Mouse (Mus musculus) embryonic stem cell, embryonic (primary cell): ENCODE data around the gene L3mbtl1.

Source experiments
- CTCF ChIA-PET, 4 experiments: fragments of 300-600 bp in 2 of 4; fragments of 350-600 bp in 2 of 4; sonication (Branson Sonifier 250); formaldehyde crosslinking; loops; one replicate each; lab custom pipeline; 2022; ENCODE audit warnings: inconsistent platforms in 2 of 4; lab: Charles Lee
- POLR2A ChIA-PET, 4 experiments: fragments of 300-600 bp in 2 of 4; fragments of 350-600 bp in 2 of 4; sonication (Branson Sonifier 250); formaldehyde crosslinking; loops; one replicate each; lab custom pipeline; 2022; ENCODE audit warnings: antibody characterized with exemption in 4 of 4, inconsistent platforms in 1 of 4; lab: Charles Lee

Gene L3mbtl1

GRCm38 (mm10) chr2:162931123-162931673, 12.1 kb upstream of the L3mbtl1 start, which contains the start of gene Srsf6:
Gene Srsf6 (plus strand): TSS chr2:162931528.
- CTCF ChIA-PET: interaction anchor here in 2 of 4 experiments (0.6 to 2.0 kb wide), 8 partner anchors 12 to 478 kb away, joined by 3 to 7 read pairs (median 4); partner anchors contain the start of genes Jph2 (in 1 of the 2) and L3mbtl1 (in 1 of the 2)
- POLR2A ChIA-PET: interaction anchor here (0.5 to 13.5 kb wide), 147 partner anchors 9 to 1822 kb away, joined by 3 to 304 read pairs (median 4); partner anchors contain the start of genes L3mbtl1 (in 4 of the 4), Ift52 (in 3 of the 4), Mybl2 (in 2 of the 4) and Chd6 (in 1 of the 4)

GRCm38 (mm10) chr2:162931674-162932650, 11.3 kb upstream of the L3mbtl1 start:
- ChIA-PET CTCF (interaction anchor here in 1 of 4 experiments (0.6 to 2.0 kb wide), 5 partner anchors 14 to 477 kb away, joined by 3 to 4 read pairs (median 4); partner anchors contain the start of gene Jph2), POLR2A (interaction anchor here (0.5 to 13.5 kb wide), 120 partner anchors 8 to 1987 kb away, joined by 3 to 304 read pairs (median 4); partner anchors contain the start of genes L3mbtl1 (in 4 of the 4), Ift52 (in 2 of the 4), Gtsf1l (in 1 of the 4) and Mybl2 (in 1 of the 4))

DNA sequence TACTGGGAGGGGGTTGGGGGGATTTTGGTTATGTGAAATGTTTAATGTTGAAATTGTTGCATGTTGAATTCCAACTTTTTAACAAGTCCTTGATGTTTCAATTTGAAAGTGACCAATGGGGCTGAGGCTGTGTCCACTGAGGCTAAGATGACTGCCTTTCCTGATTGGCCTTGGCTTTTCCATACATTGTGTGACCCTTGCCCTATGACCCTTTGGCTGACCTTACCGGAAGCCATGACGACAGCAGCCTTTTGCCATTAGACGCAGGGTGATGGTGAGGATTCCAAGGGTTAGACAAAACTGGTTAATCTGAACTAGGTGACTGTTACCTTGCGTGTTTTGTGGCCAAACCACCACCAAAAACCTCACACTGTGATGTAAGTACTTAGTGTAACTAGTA, 10.6 kb upstream of the L3mbtl1 start:
- CTCF ChIA-PET: interaction anchor here in 1 of 4 experiments (0.6 to 2.0 kb wide), 4 partner anchors 13 to 476 kb away, joined by 3 to 4 read pairs (median 4); no protein-coding TSS in a partner anchor
- POLR2A ChIA-PET: interaction anchor here (0.6 to 13.5 kb wide), 87 partner anchors 8 to 1755 kb away, joined by 3 to 304 read pairs (median 5); partner anchors contain the start of genes L3mbtl1 (in 3 of the 4), Ift52 (in 2 of the 4), Gtsf1l (in 1 of the 4) and Tox2 (in 1 of the 4)

DNA sequence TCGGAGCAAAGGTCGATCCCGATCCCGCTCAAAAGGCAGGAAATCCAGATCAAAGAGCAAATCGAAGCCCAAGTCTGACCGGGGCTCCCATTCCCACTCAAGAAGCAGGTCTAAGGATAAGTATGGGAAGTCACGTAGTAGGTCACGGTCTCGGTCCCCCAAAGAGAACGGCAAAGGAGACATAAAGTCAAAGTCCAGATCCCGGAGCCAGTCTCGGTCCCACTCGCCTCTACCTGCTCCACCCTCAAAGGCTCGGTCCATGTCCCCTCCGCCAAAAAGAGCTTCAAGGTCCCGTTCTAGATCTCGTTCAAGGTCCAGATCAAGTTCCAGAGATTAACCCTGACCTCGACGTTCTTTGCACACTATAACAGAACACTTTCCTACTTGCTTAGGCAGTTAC, 8.9 kb upstream of the L3mbtl1 start:
- ChIA-PET POLR2A (interaction anchor here (0.7 to 13.5 kb wide), 23 partner anchors 9 to 485 kb away, joined by 3 to 304 read pairs (median 4); partner anchors contain the start of gene L3mbtl1 (in 3 of the 4)), CTCF (no interaction called here)

- CTCF ChIA-PET: no interaction called here
- POLR2A ChIA-PET: interaction anchor here in 3 of 4 experiments (0.7 to 13.5 kb wide), 6 partner anchors 12 to 154 kb away, joined by 3 to 304 read pairs (median 4); partner anchors contain the start of gene L3mbtl1 (in 1 of the 3)
Measured at GRCm38 (mm10) chr2:162935700-162936099, 7.6 kb upstream of the L3mbtl1 start.

GRCm38 (mm10) chr2:162939562-162939961, 3.7 kb upstream of the L3mbtl1 start:
- ChIA-PET CTCF (interaction anchor here in 1 of 4 experiments (0.6 kb wide), 1 partner anchor 29 kb away, joined by 7 read pairs; no protein-coding TSS in a partner anchor), POLR2A (interaction anchor here (0.9 to 13.5 kb wide), 12 partner anchors 8 to 264 kb away, joined by 3 to 304 read pairs (median 8); partner anchors contain the start of genes Srsf6 (in 4 of the 4), L3mbtl1 (in 1 of the 4) and Tox2 (in 1 of the 4))

GRCm38 (mm10) chr2:162943931-162944330, 659 bp downstream of the L3mbtl1 start:
- POLR2A ChIA-PET: interaction anchor here (0.6 to 16.5 kb wide), 17 partner anchors 8 to 145 kb away, joined by 3 to 304 read pairs (median 4); partner anchors contain the start of gene Srsf6 (in 3 of the 4)
- CTCF ChIA-PET: interaction anchor here in 1 of 4 experiments (1.1 to 1.3 kb wide), 3 partner anchors 13 to 55 kb away, joined by 3 to 4 read pairs (median 3); no protein-coding TSS in a partner anchor

DNA sequence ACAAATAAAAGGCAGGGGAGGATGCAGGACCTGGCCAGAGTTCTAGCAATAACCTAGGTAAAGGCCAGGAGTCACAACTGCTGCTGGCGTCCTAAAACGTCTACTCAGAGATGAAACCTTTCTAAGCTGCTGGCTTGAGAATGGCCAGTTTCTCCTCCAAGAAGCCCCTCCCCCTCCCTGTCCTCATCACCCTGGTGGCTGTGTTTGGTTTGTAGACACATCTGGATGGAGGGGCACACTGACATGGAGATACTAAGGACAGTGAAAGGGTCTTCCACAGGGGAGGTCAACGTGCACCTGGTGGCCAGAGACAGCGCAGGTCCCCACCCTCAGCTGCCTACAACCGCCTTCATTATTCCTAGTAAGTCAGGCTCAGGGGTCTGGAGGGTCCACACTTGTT, 3.7 kb downstream of the L3mbtl1 start:
- ChIA-PET CTCF (interaction anchor here in 2 of 4 experiments (1.4 to 2.6 kb wide), 4 partner anchors 10 to 52 kb away, joined by 3 to 6 read pairs (median 6); no protein-coding TSS in a partner anchor), POLR2A (interaction anchor here (1.1 to 16.5 kb wide), 11 partner anchors 9 to 144 kb away, joined by 3 to 304 read pairs (median 5); partner anchors contain the start of gene Srsf6 (in 3 of the 4))

- POLR2A ChIA-PET: interaction anchor here (0.8 to 16.5 kb wide), 24 partner anchors 8 to 399 kb away, joined by 3 to 304 read pairs (median 3); partner anchors contain the start of gene Srsf6 (in 3 of the 4)
- CTCF ChIA-PET: interaction anchor here in 2 of 4 experiments (0.8 to 2.6 kb wide), 9 partner anchors 9 to 305 kb away, joined by 3 to 6 read pairs (median 4); no protein-coding TSS in a partner anchor
Measured at GRCm38 (mm10) chr2:162947736-162948135, 4.5 kb downstream of the L3mbtl1 start.

GRCm38 (mm10) chr2:162948221-162948620, 4.9 kb downstream of the L3mbtl1 start:
- POLR2A ChIA-PET: interaction anchor here (0.8 to 16.5 kb wide), 26 partner anchors 9 to 398 kb away, joined by 3 to 304 read pairs (median 4); partner anchors contain the start of gene Srsf6 (in 3 of the 4)

DNA sequence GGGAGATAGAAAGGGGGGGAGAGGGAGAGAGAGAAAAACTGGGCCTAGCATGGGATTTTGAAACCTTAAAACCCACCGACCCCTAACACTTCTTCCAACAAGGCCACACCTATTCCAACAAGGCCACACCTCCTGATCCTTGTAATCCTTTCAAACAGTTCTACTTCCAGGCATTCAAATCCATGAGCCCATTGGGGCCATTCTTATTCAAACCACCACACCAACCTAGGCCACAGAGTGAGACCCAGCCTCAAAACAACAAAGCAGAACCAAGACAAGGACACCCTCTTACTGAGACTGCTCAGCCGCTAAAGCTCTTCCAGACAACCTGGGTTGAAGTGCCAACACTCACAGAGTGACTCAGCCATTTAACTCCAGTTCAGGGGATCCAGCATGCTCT, 7.5 kb downstream of the L3mbtl1 start:
- ChIA-PET CTCF (no interaction called here), POLR2A (interaction anchor here in 2 of 4 experiments (1.3 to 16.5 kb wide), 3 partner anchors 10 to 15 kb away, joined by 4 to 304 read pairs (median 4); partner anchors contain the start of gene Srsf6 (in 1 of the 2))

More at GRCm38 (mm10) chr2:162948221-162948620, 4.9 kb downstream of the L3mbtl1 start:
- CTCF ChIA-PET: interaction anchor here in 2 of 4 experiments (0.8 to 2.6 kb wide), 9 partner anchors 8 to 304 kb away, joined by 3 to 6 read pairs (median 4); no protein-coding TSS in a partner anchor

DNA sequence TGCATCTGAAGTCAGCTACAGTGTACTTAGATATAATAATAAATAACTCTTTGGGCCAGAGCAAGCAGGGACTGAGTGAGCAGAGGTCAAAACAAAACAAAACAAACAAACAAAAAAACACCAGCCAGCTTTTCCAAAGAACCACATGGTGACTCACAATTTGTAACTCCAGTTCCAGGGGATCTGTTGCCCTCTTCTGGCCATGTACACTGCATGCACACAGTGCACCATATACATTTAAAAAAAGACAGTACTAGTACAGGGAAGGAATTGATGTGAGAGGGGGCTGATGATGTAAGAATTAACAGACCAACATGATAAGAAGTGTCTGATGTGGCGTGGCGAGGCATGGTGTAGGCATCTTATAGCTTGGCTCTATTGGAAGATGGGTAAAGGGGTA, 13.6 kb downstream of the L3mbtl1 start:
- POLR2A ChIA-PET: interaction anchor here in 2 of 4 experiments (1.2 to 16.5 kb wide), 3 partner anchors 9 to 26 kb away, joined by 4 to 304 read pairs (median 12); partner anchors contain the start of gene Srsf6 (in 2 of the 2)
- CTCF ChIA-PET: interaction anchor here in 3 of 4 experiments (0.6 to 2.0 kb wide), 10 partner anchors 9 to 280 kb away, joined by 3 to 8 read pairs (median 4); no protein-coding TSS in a partner anchor

DNA sequence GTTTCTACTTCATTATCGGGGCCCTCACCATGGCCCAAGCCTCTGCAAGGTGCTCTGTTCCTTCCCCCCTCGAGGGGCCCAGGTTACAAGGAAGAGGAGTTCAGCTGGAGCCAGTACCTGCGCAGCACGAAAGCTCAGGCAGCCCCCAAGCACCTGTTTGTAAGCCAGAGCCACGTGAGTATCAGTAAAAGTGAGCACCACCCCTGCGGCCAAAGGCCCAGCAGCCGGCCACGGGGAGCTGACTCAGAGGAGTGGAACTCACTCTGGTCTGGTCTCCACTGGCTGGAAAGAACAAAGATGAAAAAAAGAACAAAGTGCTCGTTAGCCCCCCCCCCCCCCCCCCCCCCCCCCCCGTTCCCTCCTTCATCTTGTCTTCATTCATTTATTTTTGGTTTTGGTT, 18.0 kb downstream of the L3mbtl1 start:
- CTCF ChIA-PET: interaction anchor here in 3 of 4 experiments (0.6 to 1.3 kb wide), 5 partner anchors 13 to 379 kb away, joined by 3 to 5 read pairs (median 5); no protein-coding TSS in a partner anchor
- POLR2A ChIA-PET: interaction anchor here in 3 of 4 experiments (0.6 to 3.3 kb wide), 17 partner anchors 11 to 458 kb away, joined by 3 to 14 read pairs (median 4); no protein-coding TSS in a partner anchor

- ChIA-PET CTCF (interaction anchor here in 2 of 4 experiments (1.0 to 1.7 kb wide), 3 partner anchors 10 to 135 kb away, joined by 3 to 4 read pairs (median 4); no protein-coding TSS in a partner anchor), POLR2A (interaction anchor here in 2 of 4 experiments (1.0 to 3.0 kb wide), 2 partner anchors 11 to 35 kb away, joined by 3 to 14 read pairs; partner anchors contain the start of gene Srsf6 (in 1 of the 2))
Measured at GRCm38 (mm10) chr2:162966734-162967133, 23.5 kb downstream of the L3mbtl1 start.

DNA sequence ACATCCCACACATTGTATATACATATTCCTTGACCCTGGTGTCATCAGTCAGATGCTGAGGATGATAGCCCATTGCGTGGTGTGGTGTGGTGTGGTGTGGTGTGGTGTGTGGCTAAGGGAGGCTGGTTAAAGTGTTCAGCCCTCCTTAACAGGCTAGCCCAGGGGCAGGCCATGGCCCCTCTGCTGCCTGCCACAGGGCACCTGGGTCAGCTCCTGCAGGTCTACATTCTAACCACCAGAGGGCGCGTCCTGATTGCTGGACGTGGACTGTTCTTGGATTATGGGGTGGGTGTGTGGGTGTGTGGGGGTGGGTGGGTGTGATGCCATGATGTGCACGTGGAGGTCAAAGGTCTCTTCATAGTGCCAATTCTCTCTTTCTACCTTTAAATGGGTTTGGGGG, 25.1 kb downstream of the L3mbtl1 start:
- CTCF ChIA-PET: interaction anchor here (0.6 to 2.0 kb wide), 73 partner anchors 8 to 1894 kb away, joined by 3 to 19 read pairs (median 3); partner anchors contain the start of gene Sgk2 (in 3 of the 4)
- POLR2A ChIA-PET: interaction anchor here in 3 of 4 experiments (0.6 to 3.0 kb wide), 13 partner anchors 10 to 164 kb away, joined by 3 to 14 read pairs (median 3); partner anchors contain the start of genes Sgk2 (in 1 of the 3) and Srsf6 (in 1 of the 3)

- POLR2A ChIA-PET: interaction anchor here in 1 of 4 experiments (1.3 to 1.7 kb wide), 2 partner anchors 20 to 28 kb away, joined by 4 to 5 read pairs; no protein-coding TSS in a partner anchor
Measured at GRCm38 (mm10) chr2:162969101-162969500, 25.8 kb downstream of the L3mbtl1 start.

More at GRCm38 (mm10) chr2:162969101-162969500, 25.8 kb downstream of the L3mbtl1 start:
- CTCF ChIA-PET: interaction anchor here in 3 of 4 experiments (0.6 to 2.0 kb wide), 11 partner anchors 9 to 371 kb away, joined by 3 to 12 read pairs (median 3); partner anchors contain the start of gene Sgk2 (in 1 of the 3)
